Mouse (Mus musculus) liver, adult 2 months (tissue): Measurements from ENCODE around the gene Meis3. TPM values are rescaled to one million over a fixed set of nuclear protein-coding genes. Genes with fewer than 3 reads are reported as not detected.

Experiments used
- DNase-seq: peaks from one replicate; pipeline ENCODE4 v3.0.0-alpha.2; 2011; ENCODE audit warnings: low read depth, low spot score; ENCODE audit errors: extremely low read depth
- H3K27ac ChIP-seq: fragments of 200-500 bp; replicated peaks from 2 replicates; pipeline ENCODE4 v1.5.1; 2012; ENCODE audit warnings: low read depth, mild to moderate bottlenecking, control low read depth, inconsistent platforms, low read length; ENCODE audit not compliant: insufficient read depth
- H3K27me3 ChIP-seq: fragments of 200-500 bp; 2 replicates; pipeline ENCODE4 v1.6.1; 2012; ENCODE audit warnings: mild to moderate bottlenecking, moderate library complexity, low read length, inconsistent platforms; ENCODE audit not compliant: control insufficient read depth, insufficient read depth
- H3K36me3 ChIP-seq: fragments of 200-500 bp; 2 replicates; pipeline ENCODE4 v1.6.1; 2012; ENCODE audit warnings: low read length, inconsistent platforms; ENCODE audit not compliant: control insufficient read depth, insufficient read depth
- H3K4me1 ChIP-seq: fragments of 200-500 bp; 2 replicates; pipeline ENCODE4 v1.6.1; 2011; ENCODE audit warnings: low read length; ENCODE audit not compliant: control insufficient read depth, insufficient read depth
- H3K4me3 ChIP-seq: fragments of 200-500 bp; 2 replicates; pipeline ENCODE4 v1.5.1; 2011; ENCODE audit warnings: low read depth, mild to moderate bottlenecking, control low read depth, low read length, moderate library complexity; ENCODE audit not compliant: insufficient read depth
- H3K79me2 ChIP-seq: fragments of 200-500 bp; 2 replicates; pipeline ENCODE4 v1.6.1; 2012; ENCODE audit warnings: inconsistent platforms, mild to moderate bottlenecking, low read length, moderate library complexity; ENCODE audit not compliant: control insufficient read depth, insufficient read depth
- H3K9ac ChIP-seq: fragments of 200-500 bp; 2 replicates; pipeline ENCODE4 v1.6.1; 2012; ENCODE audit warnings: low read depth, mild to moderate bottlenecking, control low read depth, inconsistent platforms, low read length
- CTCF ChIP-seq: fragments of 200-500 bp; IDR thresholded peaks from 2 replicates; pipeline ENCODE4 v1.5.1; 2011; ENCODE audit warnings: low read depth, low read length, control low read depth
- POLR2A ChIP-seq: fragments of 200-500 bp; IDR thresholded peaks from 2 replicates; pipeline ENCODE4 v1.6.1; 2011; ENCODE audit warnings: low read length, control low read depth; ENCODE audit not compliant: insufficient read depth; ENCODE audit errors: extremely low read depth
- WGBS: fragments of 180-500 bp; shearing (Covaris S2); methylation state at CpG from one replicate; pipeline ENCODE4 v1.1.7; 2018; 5-methylcytosine and 5-hydroxymethylcytosine counted together
- polyA plus RNA-seq: library from polyadenylated mRNA; depleted of rRNA; stranded (reverse); fragments of >200 nt; gene quantifications from 2 replicates; pipeline ENCODE4 v1.2.3, GENCODE M21; 2012
- total RNA-seq: library from RNA; depleted of rRNA; stranded (reverse); fragments of >200 nt; gene quantifications from 2 replicates; pipeline ENCODE4 v1.2.3, GENCODE M21; 2014

The Meis3 gene
- total and polyA plus RNA-seq, 2 experiments, result 0.46 to 2.0 TPM

DNA sequence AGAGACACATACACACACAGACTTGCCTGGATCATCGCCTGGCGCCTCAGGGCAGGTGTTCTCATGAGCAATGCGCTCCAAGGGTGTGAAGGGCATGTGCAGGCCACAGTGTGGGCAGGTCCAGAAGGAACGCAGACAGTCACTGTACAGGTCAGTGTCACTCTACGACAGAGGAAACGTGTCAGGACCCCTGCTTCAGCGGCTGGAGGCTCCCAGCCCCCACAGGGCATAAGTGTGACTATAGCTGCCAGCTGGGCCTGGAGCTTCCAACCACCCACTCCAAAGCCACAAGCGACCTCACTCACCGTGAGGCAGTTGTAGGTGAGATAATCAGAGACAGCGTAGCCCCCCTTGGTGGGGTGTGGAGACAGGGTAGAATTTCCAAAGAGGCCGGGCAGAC, 23.6 kb downstream of the Meis3 start:
- Histone ChIP-seq H3K79me2 (no peaks in the 10 kb centered on the region), H3K9ac (no peak overlapping the region), H3K36me3 (no peaks in the 10 kb centered on the region; the same call in 1 of the 2 replicates), H3K4me3 (no peak overlapping the region), H3K27ac (no peak overlapping the region), H3K4me1 (no peaks in the 10 kb centered on the region), H3K27me3 (no peaks in the 10 kb centered on the region)
- 95% methylated on average over 11 of the region's 11 CpGs for WGBS
- no peak for DNase-seq
- TF ChIP-seq CTCF (no peak), POLR2A (no peak)

DNA sequence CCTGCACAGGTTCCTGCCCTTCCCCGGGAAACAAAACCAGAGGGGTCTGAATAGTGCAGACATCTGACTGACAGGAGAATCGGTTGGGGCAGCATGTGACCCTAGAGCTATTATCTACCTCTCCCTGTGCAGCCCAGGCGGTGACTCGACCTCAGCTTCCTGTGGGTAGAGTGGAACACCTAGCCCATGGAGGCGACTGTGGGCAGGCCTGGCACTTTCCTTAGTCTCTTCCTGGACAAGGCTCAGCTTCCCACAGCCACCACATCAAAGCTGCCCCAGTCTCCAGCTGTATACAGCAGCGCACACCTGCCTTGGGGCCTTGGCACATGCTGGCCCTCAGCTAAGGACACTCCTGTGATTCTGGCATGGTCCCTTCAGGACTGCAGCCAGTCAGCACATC, 26.2 kb downstream of the Meis3 start:
- Histone ChIP-seq H3K36me3 (no peaks in the 10 kb centered on the region; the same call in 1 of the 2 replicates), H3K27me3 (no peaks in the 10 kb centered on the region), H3K4me1 (no peaks in the 10 kb centered on the region), H3K9ac (no peak overlapping the region), H3K79me2 (no peaks in the 10 kb centered on the region), H3K4me3 (no peak overlapping the region), H3K27ac (no peak overlapping the region)
- TF ChIP-seq CTCF (no peak), POLR2A (no peak)
- 86% methylated on average over 6 of the region's 6 CpGs for WGBS
- no peak for DNase-seq

DNA sequence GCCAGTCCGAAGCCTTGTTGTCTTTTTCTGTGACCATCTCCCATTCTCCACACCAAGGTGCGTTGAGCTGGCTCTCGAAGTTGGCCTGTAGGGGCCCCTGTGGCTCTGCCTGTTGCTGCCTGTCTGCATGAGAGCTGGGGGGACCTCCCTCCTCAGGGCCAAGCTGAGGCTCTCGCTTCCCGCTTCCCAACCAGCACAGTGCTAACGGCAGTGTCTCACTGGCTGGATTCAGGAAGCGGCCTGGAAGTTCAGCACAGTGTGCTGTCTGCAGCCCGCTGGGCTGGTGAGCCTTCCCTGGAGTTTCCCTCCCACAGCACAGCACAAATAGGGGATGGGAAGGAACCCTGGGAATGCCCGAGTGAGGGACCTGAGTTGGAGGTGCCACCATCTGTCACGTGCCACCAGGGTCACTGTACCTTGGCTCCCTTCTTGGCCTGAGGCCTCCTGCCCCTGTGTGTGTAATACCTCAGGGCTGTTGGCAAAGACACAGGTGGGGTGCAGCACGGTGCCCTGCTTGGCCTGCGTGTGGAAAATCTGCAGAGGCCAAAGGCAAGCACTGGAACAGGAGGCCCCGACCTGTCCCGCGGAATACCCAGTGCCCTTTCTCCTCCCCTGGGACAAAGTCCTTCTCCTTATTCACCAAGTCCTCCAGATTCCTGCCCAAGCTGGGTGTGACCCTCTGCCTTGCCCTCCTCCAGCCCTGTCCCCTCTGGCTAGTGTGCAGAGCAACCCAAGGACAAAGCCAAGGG, 28.0 kb downstream of the Meis3 start:
- DNase-seq, result peak; percentile 61
- Histone ChIP-seq H3K27me3 (no peaks in the 10 kb centered on the region), H3K27ac (no peak overlapping the region), H3K4me1 (no peaks in the 10 kb centered on the region), H3K79me2 (no peaks in the 10 kb centered on the region), H3K36me3 (no peaks in the 10 kb centered on the region; the same call in 1 of the 2 replicates), H3K4me3 (no peak overlapping the region), H3K9ac (no peak overlapping the region)
- 65% methylated on average over 14 of the region's 15 CpGs for WGBS
- TF ChIP-seq POLR2A (no peak), CTCF (no peak)

DNA sequence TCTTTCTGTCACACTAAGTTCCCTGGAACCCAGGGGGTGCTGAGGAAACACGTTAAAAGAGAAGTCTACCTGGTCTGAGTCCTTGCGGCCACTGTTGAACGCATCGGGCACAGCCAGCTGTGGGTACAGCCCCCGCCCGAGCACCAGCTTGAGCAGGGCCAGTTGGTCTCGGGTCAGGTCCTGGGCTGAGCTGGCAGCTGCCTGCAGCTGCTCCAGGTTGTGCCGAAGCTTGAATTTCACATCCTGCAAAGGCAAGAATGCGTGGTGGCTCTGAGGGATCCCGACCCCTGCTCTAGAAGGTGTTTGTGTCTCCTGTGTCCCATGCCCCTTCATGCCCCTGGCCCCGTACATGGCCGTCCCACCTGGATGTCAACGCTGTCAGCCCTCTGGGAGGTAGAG, 28.6 kb downstream of the Meis3 start:
- no peaks in the 10 kb centered on the region for H3K27me3 ChIP-seq
- no peak overlapping the region for H3K9ac ChIP-seq
- H3K4me3 ChIP-seq, result no peak overlapping the region
- TF ChIP-seq POLR2A (no peak), CTCF (no peak)
- H3K79me2 ChIP-seq, result no peaks in the 10 kb centered on the region
- 96% methylated on average over 13 of the region's 13 CpGs for WGBS
- no peaks in the 10 kb centered on the region for H3K4me1 ChIP-seq
- DNase-seq, result no peak
- no peaks in the 10 kb centered on the region; the same call in 1 of the 2 replicates for H3K36me3 ChIP-seq
- H3K27ac ChIP-seq, result no peak overlapping the region

DNA sequence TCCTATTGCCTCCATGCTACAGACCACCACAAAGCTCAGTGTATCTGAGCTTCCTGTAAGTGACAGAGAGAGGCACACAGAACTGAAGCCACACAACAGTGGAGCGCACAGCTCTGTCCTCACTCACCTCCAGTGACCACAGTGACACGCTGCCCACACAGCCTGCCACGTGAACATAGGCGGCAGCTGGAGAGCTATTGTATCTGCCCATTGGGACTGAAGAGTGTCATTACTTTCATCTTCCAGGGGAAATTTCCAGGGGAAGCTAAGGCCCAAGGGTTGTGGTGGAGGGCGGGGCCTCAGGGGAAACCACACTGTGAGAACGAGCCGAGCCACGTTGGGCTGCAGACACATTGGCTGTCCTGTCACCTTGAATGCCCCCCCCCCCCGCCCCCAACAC, 29.9 kb downstream of the Meis3 start:
- TF ChIP-seq POLR2A, result no peak
- TF ChIP-seq CTCF, result no peak

DNA sequence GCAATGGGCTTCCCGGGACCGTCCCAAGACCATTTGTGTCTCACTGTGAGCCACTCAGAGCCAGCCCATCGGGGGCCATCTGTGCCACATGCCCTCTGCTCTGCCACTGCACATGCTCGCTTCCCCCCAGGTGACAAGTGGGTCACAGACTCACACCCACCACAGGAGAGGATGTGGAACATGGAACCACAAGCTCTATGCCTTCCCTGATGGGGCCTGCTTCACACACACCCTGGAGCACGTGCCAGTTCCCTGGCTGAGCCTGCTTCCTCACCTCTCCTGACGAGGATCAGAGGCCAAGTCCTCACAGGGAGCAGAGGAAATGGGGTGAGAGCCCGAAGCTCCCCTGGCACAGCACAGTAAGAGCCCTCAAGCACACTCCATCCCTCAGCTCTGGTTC, 32.2 kb downstream of the Meis3 start:
- Histone ChIP-seq H3K27me3 (no peaks in the 10 kb centered on the region), H3K4me1 (no peaks in the 10 kb centered on the region), H3K36me3 (no peaks in the 10 kb centered on the region), H3K79me2 (no peaks in the 10 kb centered on the region), H3K27ac (no peak overlapping the region), H3K9ac (no peak overlapping the region), H3K4me3 (no peak overlapping the region)
- TF ChIP-seq CTCF, result no peak
- no peak for TF ChIP-seq POLR2A
- no peak for DNase-seq
- WGBS, result 84% methylated on average over 7 of the region's 7 CpGs

More for the DNA sequence above, 29.9 kb downstream of the Meis3 start:
- 88% methylated on average over 9 of the region's 9 CpGs for WGBS
- Histone ChIP-seq H3K36me3 (no peaks in the 10 kb centered on the region; the same call in 1 of the 2 replicates), H3K79me2 (no peaks in the 10 kb centered on the region), H3K27me3 (no peaks in the 10 kb centered on the region), H3K27ac (no peak overlapping the region), H3K4me1 (no peaks in the 10 kb centered on the region), H3K4me3 (no peak overlapping the region), H3K9ac (no peak overlapping the region)
- DNase-seq, result no peak
